Mouse (Mus musculus) testis, adult 2 months (tissue): ENCODE measurements around the gene Dcaf15. TPM values are rescaled to one million over a fixed set of nuclear protein-coding genes. Genes with fewer than 3 reads are reported as not detected.

Experiments
- H3K27ac ChIP-seq: fragments of 200-500 bp; 2 replicates; pipeline ENCODE4 v1.5.1; 2012; ENCODE audit warnings: low read depth, low read length; ENCODE audit not compliant: control insufficient read depth, insufficient read depth
- H3K27me3 ChIP-seq: fragments of 200-500 bp; 2 replicates; pipeline ENCODE4 v1.6.1; 2012; ENCODE audit warnings: mild to moderate bottlenecking, low read length, moderate library complexity; ENCODE audit not compliant: control insufficient read depth, insufficient read depth
- H3K36me3 ChIP-seq: fragments of 200-500 bp; 2 replicates; pipeline ENCODE4 v1.6.1; 2012; ENCODE audit warnings: mild to moderate bottlenecking, low read length; ENCODE audit not compliant: control insufficient read depth, insufficient read depth
- H3K4me1 ChIP-seq: fragments of 200-500 bp; 2 replicates; pipeline ENCODE4 v1.6.1; 2012; ENCODE audit warnings: low read length; ENCODE audit not compliant: control insufficient read depth, insufficient read depth
- H3K4me3 ChIP-seq: fragments of 200-500 bp; 2 replicates; pipeline ENCODE4 v1.5.1; 2012; ENCODE audit warnings: low read depth, mild to moderate bottlenecking, low read length, moderate library complexity, mixed read lengths; ENCODE audit not compliant: control insufficient read depth
- CTCF ChIP-seq: fragments of 200-500 bp; IDR thresholded peaks from 2 replicates; pipeline ENCODE4 v1.5.1; 2012; ENCODE audit warnings: low read depth, mild to moderate bottlenecking, inconsistent platforms, low read length, moderate library complexity; ENCODE audit not compliant: control insufficient read depth, insufficient read depth, insufficient replicate concordance
- POLR2A ChIP-seq: fragments of 200-500 bp; IDR thresholded peaks from 2 replicates; pipeline ENCODE4 v1.6.1; 2012; ENCODE audit warnings: low read depth, mild to moderate bottlenecking, inconsistent platforms, low read length, moderate library complexity; ENCODE audit not compliant: control insufficient read depth
- polyA plus RNA-seq: library from polyadenylated mRNA; depleted of rRNA; stranded (reverse); fragments of >200 nt; gene quantifications from 2 replicates; pipeline ENCODE4 v1.2.3, GENCODE M21; 2012

The Dcaf15 gene
- polyA plus RNA-seq, 1 experiment = 216 TPM

- no peak overlapping the region for H3K27ac ChIP-seq
- H3K36me3 ChIP-seq = no peaks in the 10 kb centered on the region; the same call in 1 of the 2 replicates
- H3K4me3 ChIP-seq = no peak overlapping the region
- TF ChIP-seq CTCF = no peak
- no peak for TF ChIP-seq POLR2A
- no peaks in the 10 kb centered on the region for H3K27me3 ChIP-seq
- no peaks in the 10 kb centered on the region for H3K4me1 ChIP-seq
Observed at GRCm38 (mm10) chr8:84140838-84141237, 36.3 kb upstream of the Dcaf15 start.

- Histone ChIP-seq H3K36me3 (no peaks in the 10 kb centered on the region; the same call in 1 of the 2 replicates), H3K27me3 (no peaks in the 10 kb centered on the region), H3K27ac (no peak overlapping the region), H3K4me1 (no peaks in the 10 kb centered on the region), H3K4me3 (no peak overlapping the region)
- TF ChIP-seq POLR2A (no peak), CTCF (no peak)
Observed at GRCm38 (mm10) chr8:84137848-84138247, 33.3 kb upstream of the Dcaf15 start.

- no peaks in the 10 kb centered on the region for H3K27me3 ChIP-seq
- TF ChIP-seq CTCF = no peak
- no peak for TF ChIP-seq POLR2A
- no peaks in the 10 kb centered on the region; the same call in 1 of the 2 replicates for H3K36me3 ChIP-seq
- H3K27ac ChIP-seq = no peak overlapping the region
- H3K4me3 ChIP-seq = no peak overlapping the region
- H3K4me1 ChIP-seq = peaks cover 4% of the 10 kb centered on the region
Observed at GRCm38 (mm10) chr8:84132225-84132624, 27.7 kb upstream of the Dcaf15 start.

- Histone ChIP-seq H3K27ac (no peak overlapping the region), H3K36me3 (no peaks in the 10 kb centered on the region; the same call in 1 of the 2 replicates), H3K27me3 (no peaks in the 10 kb centered on the region), H3K4me3 (no peak overlapping the region), H3K4me1 (peaks cover 4% of the 10 kb centered on the region)
- TF ChIP-seq CTCF (no peak), POLR2A (no peak)
Observed at GRCm38 (mm10) chr8:84130806-84131205, 26.2 kb upstream of the Dcaf15 start.

GRCm38 (mm10) chr8:84128277-84128676, 23.7 kb upstream of the Dcaf15 start:
- TF ChIP-seq POLR2A (no peak), CTCF (no peak)
- no peaks in the 10 kb centered on the region for H3K27me3 ChIP-seq
- no peak overlapping the region for H3K27ac ChIP-seq
- H3K36me3 ChIP-seq = no peaks in the 10 kb centered on the region
- H3K4me3 ChIP-seq = peak overlapping the region; percentile 48
- H3K4me1 ChIP-seq = peaks cover 4% of the 10 kb centered on the region

GRCm38 (mm10) chr8:84127202-84127901, 22.8 kb upstream of the Dcaf15 start:
- Histone ChIP-seq H3K36me3 (no peaks in the 10 kb centered on the region), H3K27me3 (no peaks in the 10 kb centered on the region), H3K27ac (no peak overlapping the region), H3K4me3 (no peak overlapping the region), H3K4me1 (peaks cover 4% of the 10 kb centered on the region)
- no peak for TF ChIP-seq POLR2A
- no peak for TF ChIP-seq CTCF

- H3K4me3 ChIP-seq = no peak overlapping the region
- H3K4me1 ChIP-seq = peaks cover 4% of the 10 kb centered on the region
- no peaks in the 10 kb centered on the region for H3K27me3 ChIP-seq
- no peak overlapping the region for H3K27ac ChIP-seq
- TF ChIP-seq CTCF (no peak), POLR2A (no peak)
- H3K36me3 ChIP-seq = no peaks in the 10 kb centered on the region
Observed at GRCm38 (mm10) chr8:84126742-84127141, 22.2 kb upstream of the Dcaf15 start.
